Mouse (Mus musculus): ENCODE results near the gene Fbxw7. TPM values are rescaled to one million over a fixed set of nuclear protein-coding genes. Genes with fewer than 3 reads are reported as not detected.

The Fbxw7 gene
- polyA plus RNA-seq, 1 experiment from 2014 or later, result 20.6 TPM

DNA sequence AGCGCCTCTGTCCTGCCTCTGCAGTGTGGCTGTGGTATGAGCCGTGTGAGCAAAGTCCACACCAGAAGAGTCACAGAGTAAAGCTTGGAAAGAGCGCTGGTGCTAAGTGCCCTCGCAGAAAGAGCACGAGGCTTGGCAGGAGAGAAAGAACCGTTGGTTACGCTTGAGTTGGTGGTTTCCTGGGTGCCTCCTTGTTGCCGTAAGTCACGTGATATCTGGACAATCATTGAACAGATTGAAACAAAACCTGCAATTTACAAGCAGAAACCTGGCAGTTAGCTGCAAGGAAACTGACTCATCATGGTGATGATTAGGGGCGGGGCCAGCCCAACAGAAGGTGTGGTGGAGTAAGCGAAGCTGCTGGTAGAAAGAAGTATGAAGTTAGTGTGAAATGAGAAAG, 207.7 kb downstream of the Fbxw7 start:
- no peak for ATAC-seq (ENCODE audit: low FRiP score)
- WGBS, result 86% methylated on average over 11 of the region's 11 CpGs
- Histone ChIP-seq H3K27ac (no peak overlapping the region), H3K27me3 (no peaks in the 10 kb centered on the region), H3K4me1 (peaks cover 10% of the 10 kb centered on the region), H3K9ac (no peak overlapping the region), H3K36me3 (no peaks in the 10 kb centered on the region), H3K9me3 (replicated peaks) (no peaks in the 10 kb centered on the region), H3K4me3 (no peak overlapping the region), H3K4me2 (replicated peaks) (no peak overlapping the region)

DNA sequence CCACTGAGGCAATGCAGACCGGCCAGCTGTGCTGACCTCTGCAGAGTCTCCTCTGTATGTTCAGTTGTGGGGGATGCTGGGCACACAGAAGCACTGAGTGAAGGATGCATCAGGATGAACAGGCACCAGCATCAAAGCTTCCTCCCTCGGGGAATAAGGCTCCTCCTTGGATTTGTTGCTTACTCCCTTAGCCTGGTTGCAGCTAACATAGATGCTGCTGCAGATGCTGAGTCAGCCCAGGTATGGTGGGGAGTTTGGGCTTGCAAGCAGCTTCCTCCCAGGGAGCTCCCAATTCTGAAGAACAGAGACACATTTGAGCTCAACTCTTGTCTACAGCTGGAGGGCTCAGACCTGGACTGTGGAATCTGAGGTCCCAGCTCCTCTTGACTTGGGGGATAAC, 209.2 kb downstream of the Fbxw7 start:
- no peaks in the 10 kb centered on the region for H3K9me3 ChIP-seq (replicated peaks)
- 72% methylated on average over 2 of the region's 2 CpGs for WGBS
- H3K4me2 ChIP-seq (replicated peaks), result no peak overlapping the region
- no peak for ATAC-seq (ENCODE audit: low FRiP score)
- 0 out of 2 replicates have a peak overlapping the region, but pooled peaks have one; percentile 9 for H3K27ac ChIP-seq
- no peaks in the 10 kb centered on the region for H3K27me3 ChIP-seq
- no peaks in the 10 kb centered on the region for H3K36me3 ChIP-seq
- no peak overlapping the region for H3K4me3 ChIP-seq
- H3K4me1 ChIP-seq, result peaks cover 10% of the 10 kb centered on the region
- no peak overlapping the region for H3K9ac ChIP-seq

DNA sequence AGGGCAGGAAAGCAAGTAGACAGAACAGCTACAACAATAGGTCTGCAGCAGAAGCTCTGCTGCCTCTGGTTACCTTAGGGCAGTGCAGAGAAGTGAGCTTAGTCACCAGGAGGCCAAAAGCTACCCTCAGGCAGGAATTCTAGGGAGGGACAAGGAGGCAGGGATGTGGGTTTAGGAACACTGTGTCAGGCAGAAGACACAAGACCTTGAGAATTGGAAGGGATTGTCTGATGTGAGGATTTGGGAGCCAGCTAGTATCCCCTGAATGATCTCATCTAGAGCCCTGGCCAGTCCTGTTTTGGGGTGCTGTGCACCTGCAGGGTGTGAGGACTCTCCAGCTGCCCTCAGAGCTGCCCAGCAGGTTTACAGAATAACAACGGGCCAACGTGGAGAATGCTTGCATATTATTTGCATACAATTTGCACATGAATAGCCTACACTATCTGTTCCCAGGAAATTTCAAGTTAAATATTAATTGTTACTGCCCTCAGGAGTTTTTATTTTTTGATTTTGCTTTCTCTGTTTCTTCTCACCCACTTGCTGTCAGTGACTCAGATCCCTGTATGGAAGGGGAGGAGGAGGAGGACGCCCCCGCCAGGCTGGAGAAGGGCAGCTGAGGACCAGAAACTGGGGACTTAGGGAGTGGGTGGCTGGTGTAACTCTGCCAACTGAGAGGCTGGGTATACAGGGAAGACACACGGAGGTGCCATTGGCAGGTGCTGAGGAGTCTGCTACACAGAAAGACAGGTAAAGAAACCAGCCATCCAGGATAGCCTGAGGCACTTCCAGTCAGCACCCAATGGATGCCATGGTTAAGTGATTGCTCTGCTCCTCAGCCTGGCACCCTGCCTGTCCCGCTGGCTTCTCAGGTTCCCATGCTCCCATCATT, 210.0 kb downstream of the Fbxw7 start:
- Histone ChIP-seq H3K4me3 (no peak overlapping the region), H3K9ac (no peak overlapping the region), H3K27ac (0 out of 2 replicates have a peak overlapping the region, but pooled peaks have one; percentile 9), H3K27me3 (no peaks in the 10 kb centered on the region), H3K4me2 (replicated peaks) (no peak overlapping the region), H3K4me1 (peaks cover 10% of the 10 kb centered on the region), H3K36me3 (no peaks in the 10 kb centered on the region), H3K9me3 (replicated peaks) (no peaks in the 10 kb centered on the region)
- 22% methylated on average over 6 of the region's 6 CpGs for WGBS
- peak; percentile 54; the same call in 1 of the 2 replicates for ATAC-seq (ENCODE audit: low FRiP score)

Other genes starting within 250 kb of the Fbxw7 start
- gene Arfip1, start 232.6 kb upstream of the Fbxw7 start, polyA plus RNA-seq (2016; fragmentation: Nextera tagmentation; extraction: Ambion mirVana), result 33.1 and 39.9 TPM in 2 replicates
- 0.20 TPM in 1 of 2 replicates, not detected in the other for gene Tigd4, start 221.7 kb upstream of the Fbxw7 start, polyA plus RNA-seq (2016; fragmentation: Nextera tagmentation; extraction: Ambion mirVana)
- 0.44 and 1.1 TPM in 2 replicates for gene Tmem154, start 149.1 kb upstream of the Fbxw7 start, polyA plus RNA-seq (2016; fragmentation: Nextera tagmentation; extraction: Ambion mirVana)

All from hindbrain, embryonic 12.5 days (tissue).